Mouse (Mus musculus) gastrocnemius, postnatal 14 days (tissue): ENCODE data around the gene Dnmt3b. TPM values are rescaled to one million over a fixed set of nuclear protein-coding genes. Genes with fewer than 3 reads are reported as not detected.
A peak's percentile ranks its signal among the peaks of the same experiment; 100 is the strongest.
"Not testable (repeated sequence)": the region's sequence is repeated elsewhere in the genome, so short reads cannot be mapped to it uniquely, and the experiment has no call there.

ENCODE experiments used
- DNase-seq: peaks from one replicate; pipeline ENCODE4 v3.0.0; 2021; ENCODE audit warnings: mixed read lengths
- intact Hi-C: fragments of 180-260 bp; cut with DNase I; formaldehyde crosslinking; loops from one replicate; pipeline ENCODE4 v1.15.1; 2025; ENCODE audit warnings: low total_unique reads
- total RNA-seq, 2 experiments: library from RNA; stranded (reverse); gene quantifications; 2 replicates each; pipeline ENCODE4 v1.2.3; 2021

Gene Dnmt3b
- total RNA-seq, 2 experiments from 2014 or later, result 1.2 TPM

- peak; percentile 86 for DNase-seq
- intact Hi-C loops, result no loop called here
Observed at GRCm38 (mm10) chr2:153631976-153632870, 17.0 kb upstream of the Dnmt3b start, which contains the start of gene Commd7. Gene Commd7 (minus strand): TSS chr2:153632781.

DNA sequence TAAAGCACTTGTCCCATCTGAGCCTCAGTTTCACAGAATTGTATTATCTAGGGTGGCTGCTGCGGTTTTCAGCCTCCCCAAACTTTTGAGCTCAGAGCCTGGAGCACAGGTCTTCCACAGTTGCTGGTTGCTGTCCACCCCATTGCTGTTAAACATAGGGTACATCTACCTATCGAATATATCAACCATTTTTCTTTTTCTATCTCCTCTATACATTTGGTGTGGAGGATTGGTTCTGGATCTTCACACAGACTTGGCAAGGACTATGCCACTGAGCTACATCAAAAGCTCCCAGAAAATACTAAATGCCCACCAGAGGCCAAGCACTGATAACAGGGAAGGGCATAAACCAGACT, 16.4 kb upstream of the Dnmt3b start:
- intact Hi-C loops, result no loop called here

DNA sequence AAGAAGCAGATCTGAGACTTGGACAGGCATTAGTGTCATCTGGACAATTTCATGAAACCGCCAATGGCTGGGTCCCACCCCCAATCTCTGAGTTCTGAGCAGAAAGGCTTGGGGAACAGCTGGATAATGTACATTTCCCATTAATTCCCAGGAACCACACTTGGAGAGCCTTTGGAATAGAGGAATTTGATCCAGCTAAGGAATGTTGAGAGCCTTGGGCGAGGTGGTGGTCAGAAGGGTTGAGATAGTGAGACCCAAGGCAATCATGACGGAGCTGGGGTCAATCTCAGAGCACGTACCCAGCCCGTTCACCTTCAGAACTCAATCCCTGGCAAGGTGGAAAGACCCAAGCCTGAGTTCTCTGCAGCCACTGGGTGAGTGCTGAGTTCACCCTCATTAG, 16.0 kb upstream of the Dnmt3b start:
- intact Hi-C loops, result no loop called here
- no peak for DNase-seq

More for the DNA sequence above, 16.4 kb upstream of the Dnmt3b start:
- DNase-seq, result no peak

DNA sequence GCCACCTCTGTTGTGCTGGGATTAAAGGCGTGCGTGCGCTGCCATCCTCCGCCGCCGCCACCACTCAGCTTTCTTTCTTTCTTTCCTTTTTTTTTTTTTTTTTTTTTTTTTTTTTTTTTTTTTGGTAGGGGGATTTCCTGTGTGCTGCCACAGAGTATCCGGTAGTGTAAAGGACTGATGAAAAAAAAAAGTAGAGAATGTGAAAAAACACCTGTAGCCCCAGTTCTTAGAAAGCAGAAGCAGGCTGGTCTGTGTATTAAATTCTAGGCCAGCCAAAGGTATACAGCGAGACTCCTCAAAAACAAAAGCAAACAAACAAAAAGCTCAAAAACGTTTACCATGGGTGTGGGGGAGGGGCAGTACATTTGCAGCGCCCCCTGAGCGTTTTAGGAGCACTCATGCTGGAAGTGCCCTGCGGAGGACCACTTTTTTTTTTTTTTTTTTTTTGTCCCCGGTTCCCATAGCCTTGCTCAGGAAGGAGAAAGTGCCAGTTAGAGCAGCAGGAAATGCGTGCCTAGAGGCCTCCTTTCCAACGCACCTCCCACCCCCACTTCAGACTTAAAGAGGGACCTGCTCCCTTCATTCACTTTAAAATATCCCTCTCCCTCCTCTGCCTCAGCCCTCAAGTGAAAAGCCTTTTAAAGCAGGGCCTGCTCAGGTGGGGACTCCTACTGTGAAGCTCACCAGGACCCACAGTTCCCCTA, 10.1 kb upstream of the Dnmt3b start:
- intact Hi-C loops, result no loop called here

GRCm38 (mm10) chr2:153642496-153642895, 6.8 kb upstream of the Dnmt3b start:
- no peak for DNase-seq
- intact Hi-C loops, result no loop called here

More for the DNA sequence above, 10.1 kb upstream of the Dnmt3b start:
- no peak for DNase-seq

GRCm38 (mm10) chr2:153642999-153643398, 6.3 kb upstream of the Dnmt3b start:
- intact Hi-C loops, result no loop called here
- no peak for DNase-seq

- no peak for DNase-seq
- intact Hi-C loops, result no loop called here
Observed at GRCm38 (mm10) chr2:153648773-153649297, 415 bp upstream of the Dnmt3b start.

GRCm38 (mm10) chr2:153650014-153650687, 901 bp downstream of the Dnmt3b start:
- DNase-seq, result no peak
- intact Hi-C loops, result no loop called here

DNA sequence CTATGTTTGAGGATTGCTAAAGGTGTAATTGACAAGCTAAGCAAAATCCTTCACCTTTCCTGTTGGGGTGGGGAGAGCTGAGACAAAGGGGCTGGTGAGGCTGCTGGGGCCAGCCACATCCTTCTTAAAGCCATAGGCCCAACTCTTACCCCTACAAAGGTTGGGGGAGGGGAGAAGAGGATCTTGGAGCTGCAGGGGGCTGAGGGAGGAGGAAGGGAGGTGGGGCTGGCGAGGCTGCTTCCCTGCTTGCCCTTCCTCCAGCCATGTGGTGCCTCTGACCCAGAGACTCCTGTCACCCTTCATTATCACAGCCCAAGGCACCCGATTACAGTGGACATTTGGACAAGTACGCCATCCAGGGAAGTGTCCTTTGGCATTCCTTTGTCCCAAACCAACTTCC, 2.4 kb downstream of the Dnmt3b start:
- intact Hi-C loops, result no loop called here

GRCm38 (mm10) chr2:153657659-153658058, 8.4 kb downstream of the Dnmt3b start:
- intact Hi-C loops, DNase-seq: not testable (repeated sequence)

More for the DNA sequence above, 2.4 kb downstream of the Dnmt3b start:
- DNase-seq, result no peak

DNA sequence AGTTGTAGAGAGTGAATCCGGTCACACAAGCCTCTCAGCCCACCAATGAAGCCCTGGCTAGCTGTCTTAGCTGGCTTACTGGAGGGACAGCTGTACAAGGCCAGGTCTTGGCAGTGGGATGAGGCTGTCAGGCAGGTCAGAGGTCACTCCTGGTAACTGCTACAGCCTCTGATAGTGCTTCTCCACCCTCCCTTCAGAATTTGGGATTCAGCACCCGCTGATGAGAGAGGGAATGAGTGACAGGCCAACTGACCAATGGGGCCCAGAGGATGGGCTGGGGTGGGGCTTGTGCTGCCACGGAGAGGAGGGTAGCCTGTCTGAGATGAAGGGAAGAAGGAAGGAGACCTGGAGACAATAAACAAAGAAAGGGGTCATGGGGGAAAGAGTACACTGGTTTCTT, 11.4 kb downstream of the Dnmt3b start:
- DNase-seq, result no peak
- intact Hi-C loops, result loop anchor here (10.0 kb wide), 1 partner anchor 274 kb away; the partner anchor contains the start of gene Bpifb4

GRCm38 (mm10) chr2:153665401-153665800, 16.2 kb downstream of the Dnmt3b start:
- no peak for DNase-seq
- intact Hi-C loops, result loop anchor here (10.0 kb wide), 1 partner anchor 269 kb away; the partner anchor contains the start of gene Bpifb4

DNA sequence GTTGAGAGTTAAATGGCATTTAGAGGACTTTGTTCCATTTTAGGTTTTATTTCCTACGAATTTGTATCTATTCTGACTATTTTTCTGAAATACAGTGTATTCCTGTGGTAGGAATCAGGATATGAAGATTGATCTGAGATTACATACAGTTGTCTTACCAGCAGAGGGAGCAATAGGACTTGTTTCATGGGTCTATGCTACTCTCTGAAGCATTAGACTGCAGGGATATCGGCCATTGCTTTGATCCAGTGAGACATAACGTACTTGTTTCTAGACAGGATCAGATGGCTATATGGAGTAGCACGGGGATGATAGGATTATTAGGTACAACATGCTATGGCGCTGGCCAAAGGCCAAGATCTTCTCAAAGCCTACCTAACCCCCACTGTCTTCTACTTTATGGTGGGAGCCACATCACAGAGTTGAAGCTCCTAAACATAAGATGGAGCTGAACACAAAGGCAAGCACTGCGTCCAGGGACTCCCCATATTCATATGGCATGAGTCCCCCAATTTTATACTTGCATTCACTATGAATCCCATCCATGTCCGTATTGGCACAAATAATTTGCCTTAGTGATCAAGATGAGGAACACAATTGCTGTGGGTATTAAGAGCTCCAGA, 19.6 kb downstream of the Dnmt3b start:
- DNase-seq, result no peak
- intact Hi-C loops, result loop anchor here (10.0 kb wide), 1 partner anchor 266 kb away; the partner anchor contains the start of gene Bpifb4

DNA sequence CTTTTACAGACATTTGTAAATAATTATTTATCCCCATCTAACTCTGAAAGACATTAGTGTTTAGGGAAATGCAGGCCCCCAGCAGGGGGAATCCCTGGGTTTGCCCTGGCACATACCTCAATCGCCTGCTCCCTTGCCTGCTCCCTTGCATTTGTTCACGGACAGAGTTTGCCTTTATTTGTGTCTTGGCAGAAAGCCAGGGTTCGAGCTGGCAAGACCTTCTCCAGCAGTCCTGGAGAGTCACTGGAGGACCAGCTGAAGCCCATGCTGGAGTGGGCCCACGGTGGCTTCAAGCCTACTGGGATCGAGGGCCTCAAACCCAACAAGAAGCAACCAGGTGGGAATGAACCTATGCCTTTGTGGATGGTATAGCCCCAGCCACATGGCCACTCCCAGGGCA, 20.9 kb downstream of the Dnmt3b start:
- no peak for DNase-seq
- intact Hi-C loops, result no loop called here

GRCm38 (mm10) chr2:153672619-153673018, 23.4 kb downstream of the Dnmt3b start:
- DNase-seq, result no peak
- intact Hi-C loops, result no loop called here

GRCm38 (mm10) chr2:153675364-153675763, 26.1 kb downstream of the Dnmt3b start:
- DNase-seq, intact Hi-C loops: not testable (repeated sequence)

DNA sequence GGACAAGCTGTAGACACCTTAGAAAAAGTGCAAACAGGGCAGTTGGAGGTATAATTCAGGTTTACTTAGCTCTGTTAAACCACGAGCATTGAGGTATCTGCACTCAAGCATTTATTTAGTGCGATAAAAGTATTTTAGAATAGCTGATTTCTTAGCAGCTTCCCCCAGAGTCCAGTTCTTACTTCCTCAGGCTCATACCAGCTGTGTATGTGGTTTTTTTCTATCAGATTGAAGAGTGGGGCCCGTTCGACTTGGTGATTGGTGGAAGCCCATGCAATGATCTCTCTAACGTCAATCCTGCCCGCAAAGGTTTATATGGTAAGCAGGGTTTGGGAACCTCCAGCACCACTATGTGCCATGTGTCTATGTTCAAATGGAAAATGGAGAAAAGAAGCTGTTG, 27.7 kb downstream of the Dnmt3b start:
- no peak for DNase-seq
- intact Hi-C loops, result no loop called here

DNA sequence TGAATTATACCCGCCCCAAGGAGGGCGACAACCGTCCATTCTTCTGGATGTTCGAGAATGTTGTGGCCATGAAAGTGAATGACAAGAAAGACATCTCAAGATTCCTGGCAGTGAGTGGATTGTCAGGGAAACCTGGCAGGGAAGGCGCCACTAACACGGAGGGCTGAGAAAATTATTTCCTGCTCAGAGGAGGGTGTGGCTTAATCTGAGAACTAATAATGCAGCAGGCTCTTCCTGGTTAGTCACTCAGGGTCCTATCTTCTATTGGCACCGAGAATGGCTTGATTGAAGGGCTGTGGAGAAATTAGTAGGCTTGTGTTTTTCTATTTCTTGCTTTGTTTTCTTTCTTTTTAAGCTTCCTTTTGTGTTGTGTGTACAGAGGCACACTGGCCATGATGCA, 28.3 kb downstream of the Dnmt3b start:
- DNase-seq, result no peak

GRCm38 (mm10) chr2:153679959-153680358, 30.7 kb downstream of the Dnmt3b start:
- intact Hi-C loops, result no loop called here
- no peak for DNase-seq

More for the DNA sequence above, 28.3 kb downstream of the Dnmt3b start:
- intact Hi-C loops, result no loop called here
